Mouse (Mus musculus) stomach, postnatal 0 days (tissue): ENCODE results near the gene Kif19a. TPM values are rescaled to one million over a fixed set of nuclear protein-coding genes. Genes with fewer than 3 reads are reported as not detected.

Experiments
- ATAC-seq: fragments of 200-750 bp; cut with Nextera tagmentation; 2 replicates; pipeline ENCODE4 v1.8.0; 2017; ENCODE audit not compliant: low FRiP score, low TSS enrichment
- DNase-seq: peaks from one replicate; pipeline ENCODE4 v3.0.0-alpha.2; 2016; ENCODE audit warnings: low spot score
- H3K27ac ChIP-seq: fragments of 300-500 bp; sonication (generic); replicated peaks from 2 replicates; pipeline ENCODE4 v1.5.1; 2014; ENCODE audit warnings: mild to moderate bottlenecking, control low read depth
- H3K27me3 ChIP-seq: fragments of 300-500 bp; sonication (generic); 2 replicates; pipeline ENCODE4 v1.6.1; 2014; ENCODE audit warnings: low read length; ENCODE audit not compliant: control insufficient read depth, insufficient read depth
- H3K36me3 ChIP-seq: fragments of 300-500 bp; sonication (generic); 2 replicates; pipeline ENCODE4 v1.6.1; 2014; ENCODE audit warnings: low read length, mixed read lengths; ENCODE audit not compliant: control insufficient read depth, insufficient read depth
- H3K4me1 ChIP-seq: fragments of 300-500 bp; sonication (generic); replicated peaks from 2 replicates; pipeline ENCODE4 v1.6.1; 2014; ENCODE audit warnings: antibody characterized with exemption; ENCODE audit not compliant: control insufficient read depth, insufficient read depth
- H3K4me2 ChIP-seq: fragments of 300-500 bp; sonication (generic); replicated peaks from 2 replicates; pipeline ENCODE4 v1.6.1; 2014; ENCODE audit warnings: low read depth, mild to moderate bottlenecking, control low read depth, moderate library complexity
- H3K4me3 ChIP-seq: fragments of 300-500 bp; sonication (generic); 2 replicates; pipeline ENCODE4 v1.5.1; 2014; ENCODE audit warnings: low read depth, low read length, control low read depth
- H3K9ac ChIP-seq: fragments of 300-500 bp; sonication (generic); 2 replicates; pipeline ENCODE4 v1.6.1; 2014; ENCODE audit warnings: mild to moderate bottlenecking, low read length, control low read depth, mixed read lengths
- H3K9me3 ChIP-seq: fragments of 300-500 bp; sonication (generic); 2 replicates; pipeline ENCODE4 v1.6.1; 2016; ENCODE audit warnings: low read length; ENCODE audit not compliant: control insufficient read depth
- CTCF ChIP-seq: IDR thresholded peaks from 2 replicates; pipeline ENCODE4 v1.5.1; 2016; ENCODE audit warnings: antibody characterized with exemption, low read depth, mild to moderate bottlenecking, moderate library complexity
- EP300 ChIP-seq: optimal IDR thresholded peaks from 2 replicates; pipeline ENCODE3; 2016; ENCODE audit warnings: antibody characterized with exemption
- WGBS: fragments of 180-500 bp; shearing (Covaris S2); extraction: QIAGEN DNeasy Blood & Tissue Kit; methylation state at CpG from one replicate; pipeline ENCODE4 v1.1.7; 2014; 5-methylcytosine and 5-hydroxymethylcytosine counted together
- polyA plus RNA-seq: library from polyadenylated mRNA; unstranded; fragments of >200 nt; fragmentation: Nextera tagmentation; extraction: Ambion mirVana; gene quantifications from 2 replicates; pipeline ENCODE4 v1.2.1, GENCODE M21; 2015

Kif19a gene
- polyA plus RNA-seq, 1 experiment from 2014 or later: 0.58 TPM

GRCm38 (mm10) chr11:114812731-114813240 is 47.6 kb downstream of the Kif19a start:
- no peaks in the 10 kb centered on the region for H3K27me3 ChIP-seq
- no peak overlapping the region for H3K27ac ChIP-seq
- no peak overlapping the region for H3K9ac ChIP-seq
- WGBS: 9% methylated on average over 6 of the region's 6 CpGs
- DNase-seq (peak; percentile 93), ATAC-seq (peak; percentile 69)
- H3K4me2 ChIP-seq: no peak overlapping the region
- H3K4me3 ChIP-seq: no peak overlapping the region
- no peaks in the 10 kb centered on the region for H3K9me3 ChIP-seq
- H3K36me3 ChIP-seq: no peaks in the 10 kb centered on the region
- H3K4me1 ChIP-seq: no peaks in the 10 kb centered on the region
- no peak for TF ChIP-seq EP300
- peak; percentile 98 for TF ChIP-seq CTCF

GRCm38 (mm10) chr11:114814873-114815592 is 49.8 kb downstream of the Kif19a start:
- no peak for TF ChIP-seq EP300
- 0 out of 2 replicates have a peak, but pooled peaks have one; percentile 4 for TF ChIP-seq CTCF

GRCm38 (mm10) chr11:114816934-114817333 is 51.7 kb downstream of the Kif19a start:
- TF ChIP-seq EP300 (no peak), CTCF (no peak)
- Histone ChIP-seq H3K27me3 (no peaks in the 10 kb centered on the region), H3K4me2 (no peak overlapping the region), H3K27ac (no peak overlapping the region), H3K4me1 (no peaks in the 10 kb centered on the region), H3K9me3 (no peaks in the 10 kb centered on the region), H3K36me3 (no peaks in the 10 kb centered on the region), H3K9ac (no peak overlapping the region), H3K4me3 (no peak overlapping the region)
- 88% methylated on average over 4 of the region's 4 CpGs for WGBS
- ATAC-seq (no peak), DNase-seq (no peak)

More at GRCm38 (mm10) chr11:114814873-114815592, 49.8 kb downstream of the Kif19a start:
- Histone ChIP-seq H3K9me3 (no peaks in the 10 kb centered on the region), H3K36me3 (no peaks in the 10 kb centered on the region), H3K4me1 (no peaks in the 10 kb centered on the region), H3K4me3 (no peak overlapping the region), H3K9ac (no peak overlapping the region), H3K27ac (no peak overlapping the region), H3K4me2 (no peak overlapping the region), H3K27me3 (no peaks in the 10 kb centered on the region)
- WGBS: 65% methylated on average over 11 of the region's 11 CpGs
- ATAC-seq: no peak
- no peak for DNase-seq

- no peak overlapping the region for H3K4me2 ChIP-seq
- no peaks in the 10 kb centered on the region for H3K9me3 ChIP-seq
- H3K36me3 ChIP-seq: no peaks in the 10 kb centered on the region
- H3K27me3 ChIP-seq: no peaks in the 10 kb centered on the region
- TF ChIP-seq EP300 (no peak), CTCF (no peak)
- H3K27ac ChIP-seq: no peak overlapping the region
- no peak for ATAC-seq
- DNase-seq: no peak
- H3K4me1 ChIP-seq: no peaks in the 10 kb centered on the region
- H3K9ac ChIP-seq: no peak overlapping the region
- 89% methylated on average over 7 of the region's 7 CpGs for WGBS
- no peak overlapping the region for H3K4me3 ChIP-seq
Observed at GRCm38 (mm10) chr11:114818185-114818584, 53.0 kb downstream of the Kif19a start.

- Histone ChIP-seq H3K27me3 (no peaks in the 10 kb centered on the region), H3K36me3 (no peaks in the 10 kb centered on the region), H3K4me2 (no peak overlapping the region), H3K9ac (no peak overlapping the region), H3K27ac (no peak overlapping the region), H3K9me3 (no peaks in the 10 kb centered on the region), H3K4me1 (no peaks in the 10 kb centered on the region), H3K4me3 (no peak overlapping the region)
- ATAC-seq: no peak
- 58% methylated on average over 2 of the region's 2 CpGs for WGBS
- TF ChIP-seq CTCF: no peak
- no peak for DNase-seq
Observed at GRCm38 (mm10) chr11:114819110-114819509, 53.9 kb downstream of the Kif19a start.

GRCm38 (mm10) chr11:114820444-114820843 is 55.3 kb downstream of the Kif19a start:
- no peak overlapping the region for H3K27ac ChIP-seq
- H3K27me3 ChIP-seq: no peaks in the 10 kb centered on the region
- TF ChIP-seq EP300 (no peak), CTCF (no peak)
- no peak overlapping the region for H3K4me3 ChIP-seq
- DNase-seq: no peak
- H3K4me2 ChIP-seq: no peak overlapping the region
- H3K9ac ChIP-seq: no peak overlapping the region
- H3K4me1 ChIP-seq: no peaks in the 10 kb centered on the region
- H3K36me3 ChIP-seq: no peaks in the 10 kb centered on the region
- no peaks in the 10 kb centered on the region for H3K9me3 ChIP-seq
- no peak for ATAC-seq
- WGBS: 35% methylated on average over 3 of the region's 3 CpGs
